8 mouse cellular contexts compared by ENCODE assay signal in the genomic region with DNA sequence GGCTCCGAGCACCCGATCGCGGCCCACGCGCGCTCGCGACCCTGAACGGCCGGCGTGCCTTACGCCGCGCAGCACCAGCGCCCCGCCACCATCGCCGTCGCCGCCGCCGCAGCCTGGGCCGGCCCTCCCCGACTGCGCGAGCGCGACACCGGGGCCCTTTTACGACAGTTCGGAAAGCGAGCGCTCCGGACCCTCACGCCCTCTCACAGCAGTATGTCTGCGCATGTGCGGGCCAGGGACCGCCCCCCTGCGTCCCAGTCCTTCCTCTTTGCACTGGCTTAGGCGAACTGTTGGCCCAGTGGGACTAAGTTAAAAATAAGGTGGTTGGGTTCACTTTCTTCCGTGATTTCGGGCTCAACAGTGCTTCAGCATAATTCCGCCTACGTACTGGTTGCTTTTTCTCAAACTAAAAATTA. TPM values are rescaled to one million over a fixed set of nuclear protein-coding genes. Genes with fewer than 3 reads are reported as not detected.
DNase-seq lines count a peak whose midpoint lies in the region; ATAC-seq lines count a peak whose summit lies in the region.

TSS of gene Rnf111 (minus strand) at position 100 of the 416 bp plus-strand sequence.

- H3K9ac ChIP-seq in hindbrain, embryonic 14.5 days, result peak within 1 kb of the TSS; percentile 91

- DNase-seq in R1 (ENCODE audit: low read depth, low spot score), result peak; percentile 95
- peak; percentile 98 for DNase-seq in cerebellum, postnatal 25 days
- peak; percentile 90 to 93 for DNase-seq in frontal cortex, postnatal 25 days (ENCODE audit: low spot score in 2 of 2)
- DNase-seq in hindbrain, embryonic 14.5 days (ENCODE audit: low spot score), result peak; percentile 93
- peak; percentile 96 for DNase-seq in layer of hippocampus, postnatal 36 days
- peak; percentile 97 for DNase-seq in lung, postnatal 36 days
- DNase-seq in retina, postnatal 1 day, result peak; percentile 97
- peak; percentile 91 to 96 for DNase-seq in urinary bladder, adult 18-20 months (ENCODE audit: low spot score in 2 of 2)

- H3K4me2 ChIP-seq in hindbrain, embryonic 14.5 days (replicated peaks), result peak within 1 kb of the TSS; percentile 61

- peak within 1 kb of the TSS; percentile 95 for H3K4me3 ChIP-seq in hindbrain, embryonic 14.5 days (replicated peaks; ENCODE audit: low read length)

- no peaks in the 10 kb centered on the region for H3K27me3 ChIP-seq in hindbrain, embryonic 14.5 days (ENCODE audit: control insufficient read depth, insufficient read depth, low read length)

- peak within 1 kb of the TSS; percentile 98 for H3K27ac ChIP-seq in hindbrain, embryonic 14.5 days

- peaks cover 11% of the 10 kb centered on the region for H3K4me1 ChIP-seq in hindbrain, embryonic 14.5 days (replicated peaks; ENCODE audit: control insufficient read depth, insufficient read depth, low read length)

- H3K9me3 ChIP-seq in hindbrain, embryonic 14.5 days (ENCODE audit: control insufficient read depth, low read length), result no peaks in the 10 kb centered on the region

- peak; percentile 97 for ATAC-seq in hindbrain, embryonic 14.5 days (ENCODE audit: low FRiP score)

- H3K36me3 ChIP-seq in hindbrain, embryonic 14.5 days (replicated peaks; ENCODE audit: control insufficient read depth, insufficient read depth), result no peaks in the 10 kb centered on the region

- under 1% methylated on average over 32 of the region's 45 CpGs for WGBS in hindbrain, embryonic 14.5 days

RNA-seq across cellular contexts. Expression of gene Rnf111, which starts in this region (rescaled TPM):
- 31.8 and 33.0 TPM in 2 replicates for polyA plus RNA-seq in hindbrain, embryonic 14.5 days (2014; fragmentation: Nextera tagmentation; extraction: Ambion mirVana)
- total RNA-seq in layer of hippocampus, postnatal 36 days (2021), result 10 to 100 TPM; 41.6 to 43.8 TPM

Comparison
In these comparisons a context has a peak if more than half of its experiments do, and no peak if none do; other contexts are left out.
1. Peak in every context shown above with its lines: DNase-seq, ATAC-seq, H3K4me3 ChIP-seq and H3K27ac ChIP-seq.